Mouse (Mus musculus) forebrain, embryonic 16.5 days (tissue): ENCODE measurements around the gene Usp2. TPM values are rescaled to one million over a fixed set of nuclear protein-coding genes. Genes with fewer than 3 reads are reported as not detected.

Source experiments
- ATAC-seq: fragments of 200-750 bp; cut with Nextera tagmentation; 2 replicates; pipeline ENCODE4 v1.8.0; 2017; ENCODE audit warnings: mild to moderate bottlenecking, moderate library complexity
- H3K27ac ChIP-seq: fragments of 300-500 bp; sonication (generic); 2 replicates; pipeline ENCODE4 v1.5.1; 2014; ENCODE audit warnings: low read length, control low read depth
- H3K27me3 ChIP-seq: fragments of 300-500 bp; sonication (generic); replicated peaks from 2 replicates; pipeline ENCODE4 v1.6.1; 2014; ENCODE audit warnings: low read length; ENCODE audit not compliant: control insufficient read depth, insufficient read depth
- H3K36me3 ChIP-seq: fragments of 300-500 bp; sonication (generic); 2 replicates; pipeline ENCODE4 v1.6.1; 2014; ENCODE audit not compliant: control insufficient read depth, insufficient read depth
- H3K4me1 ChIP-seq: fragments of 300-500 bp; sonication (generic); replicated peaks from 2 replicates; pipeline ENCODE4 v1.6.1; 2014; ENCODE audit warnings: low read length; ENCODE audit not compliant: control insufficient read depth, insufficient read depth
- H3K4me2 ChIP-seq: fragments of 300-500 bp; sonication (generic); 2 replicates; pipeline ENCODE4 v1.6.1; 2014; ENCODE audit warnings: mild to moderate bottlenecking, low read length, control low read depth
- H3K4me3 ChIP-seq: fragments of 300-500 bp; sonication (generic); replicated peaks from 2 replicates; pipeline ENCODE4 v1.5.1; 2014; ENCODE audit warnings: mild to moderate bottlenecking, low read length, control low read depth
- H3K9ac ChIP-seq: fragments of 300-500 bp; sonication (generic); replicated peaks from 2 replicates; pipeline ENCODE4 v1.6.1; 2014; ENCODE audit warnings: low read depth, low read length, control low read depth
- H3K9me3 ChIP-seq: fragments of 300-500 bp; sonication (generic); 2 replicates; pipeline ENCODE4 v1.6.1; 2016; ENCODE audit warnings: low read length; ENCODE audit not compliant: control insufficient read depth
- WGBS: fragments of 180-500 bp; shearing (Covaris S2); extraction: QIAGEN DNeasy Blood & Tissue Kit; methylation state at CpG from one replicate; pipeline ENCODE4 v1.1.7; 2014; 5-methylcytosine and 5-hydroxymethylcytosine counted together
- polyA plus RNA-seq: library from polyadenylated mRNA; unstranded; fragments of >200 nt; fragmentation: Nextera tagmentation; extraction: Ambion mirVana; gene quantifications from 2 replicates; pipeline ENCODE4 v1.2.1, GENCODE M21; 2015

The Usp2 gene
- polyA plus RNA-seq, 1 experiment from 2014 or later = 13.7 TPM

- H3K36me3 ChIP-seq = no peaks in the 10 kb centered on the region
- WGBS = 11% methylated on average over 9 of the region's 9 CpGs
- no peak overlapping the region for H3K4me2 ChIP-seq
- H3K27me3 ChIP-seq = no peaks in the 10 kb centered on the region
- no peak overlapping the region for H3K9ac ChIP-seq
- peak; percentile 80 for ATAC-seq
- H3K27ac ChIP-seq = peak overlapping the region; percentile 58
- H3K4me3 ChIP-seq = no peak overlapping the region
- H3K9me3 ChIP-seq = no peaks in the 10 kb centered on the region
- peaks cover 12% of the 10 kb centered on the region for H3K4me1 ChIP-seq
Observed at GRCm38 (mm10) chr9:44096536-44096935, 29.7 kb downstream of the Usp2 start.

GRCm38 (mm10) chr9:44101490-44101889 is 34.7 kb downstream of the Usp2 start, which contains the start of gene Mfrp:
Gene Mfrp, plus strand, starts transcription at chr9:44101729.
- Histone ChIP-seq H3K9ac (no peak within 1 kb of the TSS), H3K27me3 (no peaks in the 10 kb centered on the region), H3K4me1 (peaks cover 8% of the 10 kb centered on the region), H3K9me3 (no peaks in the 10 kb centered on the region), H3K4me2 (no peak within 1 kb of the TSS), H3K27ac (no peak within 1 kb of the TSS), H3K4me3 (no peak within 1 kb of the TSS), H3K36me3 (no peaks in the 10 kb centered on the region)
- ATAC-seq = no peak
- WGBS = 59% methylated on average over 9 of the region's 9 CpGs

- Histone ChIP-seq H3K27ac (no peak overlapping the region), H3K27me3 (no peaks in the 10 kb centered on the region), H3K4me1 (peaks cover 37% of the 10 kb centered on the region), H3K9ac (no peak overlapping the region), H3K36me3 (no peaks in the 10 kb centered on the region), H3K4me3 (no peak overlapping the region), H3K9me3 (no peaks in the 10 kb centered on the region), H3K4me2 (no peak overlapping the region)
- 93% methylated on average over 7 of the region's 7 CpGs for WGBS
- ATAC-seq = no peak
Observed at GRCm38 (mm10) chr9:44104881-44105280, 38.1 kb downstream of the Usp2 start.

- H3K9ac ChIP-seq = no peak overlapping the region
- WGBS = 93% methylated on average over 10 of the region's 10 CpGs
- H3K36me3 ChIP-seq = no peaks in the 10 kb centered on the region
- no peak overlapping the region for H3K4me3 ChIP-seq
- ATAC-seq = no peak
- no peaks in the 10 kb centered on the region for H3K9me3 ChIP-seq
- no peak overlapping the region for H3K4me2 ChIP-seq
- H3K27ac ChIP-seq = no peak overlapping the region
- no peaks in the 10 kb centered on the region for H3K27me3 ChIP-seq
- peaks cover 45% of the 10 kb centered on the region for H3K4me1 ChIP-seq
Observed at GRCm38 (mm10) chr9:44105781-44106180, 39.0 kb downstream of the Usp2 start.

GRCm38 (mm10) chr9:44106182-44106581 is 39.4 kb downstream of the Usp2 start:
- Histone ChIP-seq H3K9ac (no peak overlapping the region), H3K27me3 (no peaks in the 10 kb centered on the region), H3K27ac (no peak overlapping the region), H3K4me2 (no peak overlapping the region), H3K9me3 (no peaks in the 10 kb centered on the region), H3K36me3 (no peaks in the 10 kb centered on the region), H3K4me1 (peaks cover 45% of the 10 kb centered on the region), H3K4me3 (no peak overlapping the region)
- WGBS = 90% methylated on average over 7 of the region's 7 CpGs
- no peak for ATAC-seq

GRCm38 (mm10) chr9:44106596-44106995 is 39.8 kb downstream of the Usp2 start:
- Histone ChIP-seq H3K9ac (no peak overlapping the region; the same call in 1 of the 2 replicates), H3K27ac (peak overlapping the region; percentile 71; the same call in 1 of the 2 replicates), H3K9me3 (no peaks in the 10 kb centered on the region), H3K4me1 (peaks cover 45% of the 10 kb centered on the region), H3K27me3 (no peaks in the 10 kb centered on the region), H3K4me3 (no peak overlapping the region), H3K36me3 (no peaks in the 10 kb centered on the region), H3K4me2 (peak overlapping the region; percentile 35; the same call in 1 of the 2 replicates)
- ATAC-seq = no peak
- 72% methylated on average over 4 of the region's 4 CpGs for WGBS

- Histone ChIP-seq H3K4me1 (peaks cover 45% of the 10 kb centered on the region), H3K4me3 (peak within 1 kb of the TSS; percentile 5; the same call in 1 of the 2 replicates), H3K9ac (peak within 1 kb of the TSS; percentile 33), H3K4me2 (peak within 1 kb of the TSS; percentile 35), H3K27me3 (no peaks in the 10 kb centered on the region), H3K27ac (peak within 1 kb of the TSS; percentile 71), H3K36me3 (no peaks in the 10 kb centered on the region), H3K9me3 (no peaks in the 10 kb centered on the region)
- 21% methylated on average over 8 of the region's 8 CpGs for WGBS
- peak; percentile 65 for ATAC-seq
Observed at GRCm38 (mm10) chr9:44107110-44107509, 40.3 kb downstream of the Usp2 start, which contains the start of gene C1qtnf5. Gene C1qtnf5, plus strand, starts transcription at chr9:44107245.

GRCm38 (mm10) chr9:44107557-44108179 is 40.8 kb downstream of the Usp2 start:
- H3K4me2 ChIP-seq = peak overlapping the region; percentile 35
- H3K9ac ChIP-seq = peak overlapping the region; percentile 33
- no peaks in the 10 kb centered on the region for H3K9me3 ChIP-seq
- 30% methylated on average over 25 of the region's 25 CpGs for WGBS
- H3K36me3 ChIP-seq = no peaks in the 10 kb centered on the region
- H3K27me3 ChIP-seq = no peaks in the 10 kb centered on the region
- peak; percentile 18; the same call in 1 of the 2 replicates for ATAC-seq
- H3K4me1 ChIP-seq = peaks cover 47% of the 10 kb centered on the region
- H3K4me3 ChIP-seq = peak overlapping the region; percentile 5; the same call in 1 of the 2 replicates
- peak overlapping the region; percentile 71 for H3K27ac ChIP-seq

- Histone ChIP-seq H3K9ac (0 out of 2 replicates have a peak overlapping the region, but pooled peaks have one; percentile 30), H3K4me3 (no peak overlapping the region), H3K4me2 (peak overlapping the region; percentile 35), H3K4me1 (peaks cover 47% of the 10 kb centered on the region), H3K27ac (no peak overlapping the region), H3K36me3 (no peaks in the 10 kb centered on the region), H3K27me3 (no peaks in the 10 kb centered on the region), H3K9me3 (no peaks in the 10 kb centered on the region)
- WGBS = 76% methylated on average over 31 of the region's 31 CpGs
- no peak for ATAC-seq
Observed at GRCm38 (mm10) chr9:44108269-44109055, 41.6 kb downstream of the Usp2 start.
